9 mouse cellular contexts compared by ENCODE assay signal in genomic region chr3:108781238-108781883, GRCm38 (mm10). TPM values are rescaled to one million over a fixed set of nuclear protein-coding genes. Genes with fewer than 3 reads are reported as not detected.
A peak's percentile ranks its signal among the peaks of the same experiment; 100 is the strongest.
DNase-seq lines count a peak whose midpoint lies in the region; ATAC-seq lines count a peak whose summit lies in the region.
"Had no signal": no experiment of that assay in that cellular context is flagged by ENCODE, and none has a peak within 500 bp of the region (broad histone marks: within the 10 kb centered on the region; RNA-seq: fewer than 3 reads in every experiment).

No protein-coding gene starts in this region.

- ATAC-seq in embryonic facial prominence, embryonic 12.5 days (ENCODE audit: insufficient number of reproducible peaks, insufficient read depth, low FRiP score, low TSS enrichment), result no peak
- peak; percentile 52 for ATAC-seq in intestine, embryonic 15.5 days
- peak; percentile 63 for ATAC-seq in lung, embryonic 16.5 days (ENCODE audit: low read depth)

- H3K27me3 ChIP-seq in embryonic facial prominence, embryonic 12.5 days, result no peaks in the 10 kb centered on the region
- H3K27me3 ChIP-seq in intestine, embryonic 15.5 days (replicated peaks), result no peaks in the 10 kb centered on the region
- H3K27me3 ChIP-seq in lung, embryonic 16.5 days (ENCODE audit: control insufficient read depth, insufficient read depth, low read depth, low read length), result no peaks in the 10 kb centered on the region

- peak; percentile 64 to 83 for DNase-seq in adrenal gland, adult (ENCODE audit: inconsistent age in 2 of 2, low spot score in 1 of 2)
- DNase-seq in adrenal gland, postnatal 4 days (ENCODE audit: low spot score in 2 of 2), result no peak
- peak; percentile 74 for DNase-seq in 3134 (ENCODE audit: extremely low read depth, insufficient read length, low spot score)
- no peak for DNase-seq in cerebellum, postnatal 4 days (ENCODE audit: low spot score in 2 of 2)
- DNase-seq in spleen, adult 18-20 months, result no peak

- H3K4me1 ChIP-seq in embryonic facial prominence, embryonic 12.5 days, result peaks cover 11% of the 10 kb centered on the region; the same call in 1 of the 2 replicates
- H3K4me1 ChIP-seq in intestine, embryonic 15.5 days (replicated peaks), result peaks cover 2% of the 10 kb centered on the region
- H3K4me1 ChIP-seq in lung, embryonic 16.5 days (replicated peaks; ENCODE audit: control insufficient read depth, insufficient read depth, low read length), result peaks cover 12% of the 10 kb centered on the region

- no peaks in the 10 kb centered on the region for H3K36me3 ChIP-seq in embryonic facial prominence, embryonic 12.5 days
- H3K36me3 ChIP-seq in intestine, embryonic 15.5 days, result no peaks in the 10 kb centered on the region
- H3K36me3 ChIP-seq in lung, embryonic 16.5 days (ENCODE audit: control insufficient read depth, insufficient read depth, low read length), result 0 out of 2 replicates have a peak, but pooled peaks cover 2% of the 10 kb centered on the region

- no peak overlapping the region for H3K9ac ChIP-seq in embryonic facial prominence, embryonic 12.5 days
- H3K9ac ChIP-seq in intestine, embryonic 15.5 days, result no peak overlapping the region
- no peak overlapping the region for H3K9ac ChIP-seq in lung, embryonic 16.5 days (ENCODE audit: low read length)

- no peak overlapping the region for H3K4me3 ChIP-seq in embryonic facial prominence, embryonic 12.5 days
- H3K4me3 ChIP-seq in intestine, embryonic 15.5 days (replicated peaks), result no peak overlapping the region
- H3K4me3 ChIP-seq in lung, embryonic 16.5 days (ENCODE audit: low read length), result no peak overlapping the region
- H3K4me3 ChIP-seq: erythroblast, embryonic 14.5 days had no signal

- 49% methylated on average over 10 of the region's 10 CpGs for WGBS in embryonic facial prominence, embryonic 12.5 days
- WGBS in intestine, embryonic 15.5 days, result 69% methylated on average over 10 of the region's 10 CpGs
- 61% methylated on average over 10 of the region's 10 CpGs for WGBS in lung, embryonic 16.5 days

- H3K27ac ChIP-seq in embryonic facial prominence, embryonic 12.5 days, result peak overlapping the region; percentile 51; the same call in 1 of the 2 replicates
- peak overlapping the region; percentile 2; the same call in 1 of the 2 replicates for H3K27ac ChIP-seq in intestine, embryonic 15.5 days
- H3K27ac ChIP-seq in lung, embryonic 16.5 days (ENCODE audit: low read length), result no peak overlapping the region; the same call in 1 of the 2 replicates

- H3K4me2 ChIP-seq in embryonic facial prominence, embryonic 12.5 days (replicated peaks), result no peak overlapping the region
- H3K4me2 ChIP-seq in intestine, embryonic 15.5 days (replicated peaks), result no peak overlapping the region
- H3K4me2 ChIP-seq in lung, embryonic 16.5 days (ENCODE audit: low read depth, low read length), result no peak overlapping the region

- peaks cover 12% of the 10 kb centered on the region; the same call in 1 of the 2 replicates for H3K9me3 ChIP-seq in embryonic facial prominence, embryonic 12.5 days
- no peaks in the 10 kb centered on the region for H3K9me3 ChIP-seq in intestine, embryonic 15.5 days
- H3K9me3 ChIP-seq in lung, embryonic 16.5 days (ENCODE audit: control insufficient read depth, low read length), result peaks cover 4% of the 10 kb centered on the region

RNA-seq across cellular contexts. Expression of gene Aknad1, which starts 41.9 kb away (rescaled TPM):
- total RNA-seq in adrenal gland, postnatal 4 days (2021), result under 1 TPM in 1 of 2 experiments, not detected in 1; 0.08 TPM
- 0.36 and 0.51 TPM in 2 replicates for polyA plus RNA-seq in embryonic facial prominence, embryonic 12.5 days (2016; fragmentation: Nextera tagmentation; extraction: Ambion mirVana)
- 0.10 TPM in 1 of 2 replicates, not detected in the other for polyA plus RNA-seq in intestine, embryonic 15.5 days (2015; fragmentation: Nextera tagmentation; extraction: Ambion mirVana)
- polyA plus RNA-seq in lung, embryonic 16.5 days (2015; fragmentation: Nextera tagmentation; extraction: Ambion mirVana), result not detected in 2 replicates

RNA-seq across cellular contexts. Expression of gene Stxbp3, which starts 59.0 kb away (rescaled TPM):
- 10 to 100 TPM; 48.6 to 51.5 TPM for total RNA-seq in adrenal gland, postnatal 4 days (2021)
- polyA plus RNA-seq in embryonic facial prominence, embryonic 12.5 days (2016; fragmentation: Nextera tagmentation; extraction: Ambion mirVana), result 29.3 and 31.2 TPM in 2 replicates
- polyA plus RNA-seq in intestine, embryonic 15.5 days (2015; fragmentation: Nextera tagmentation; extraction: Ambion mirVana), result 44.3 and 46.0 TPM in 2 replicates
- polyA plus RNA-seq in lung, embryonic 16.5 days (2015; fragmentation: Nextera tagmentation; extraction: Ambion mirVana), result 50.7 and 51.5 TPM in 2 replicates

RNA-seq across cellular contexts. Expression of gene Gpsm2, which starts 59.3 kb away (rescaled TPM):
- total RNA-seq in adrenal gland, postnatal 4 days (2021), result 10 to 100 TPM; 18.4 to 24.6 TPM
- polyA plus RNA-seq in embryonic facial prominence, embryonic 12.5 days (2016; fragmentation: Nextera tagmentation; extraction: Ambion mirVana), result 77.0 and 82.5 TPM in 2 replicates
- polyA plus RNA-seq in intestine, embryonic 15.5 days (2015; fragmentation: Nextera tagmentation; extraction: Ambion mirVana), result 49.1 and 56.1 TPM in 2 replicates
- 43.3 and 43.8 TPM in 2 replicates for polyA plus RNA-seq in lung, embryonic 16.5 days (2015; fragmentation: Nextera tagmentation; extraction: Ambion mirVana)

Comparison
In these comparisons a context has a peak if more than half of its experiments do, and no peak if none do; other contexts are left out.
1. DNase-seq: peak in adrenal gland, adult (2 of 2) and 3134 (single experiment); none in adrenal gland, postnatal 4 days (0 of 2), cerebellum, postnatal 4 days (0 of 2) and spleen, adult 18-20 months (0 of 2).